Mouse (Mus musculus) hindbrain, postnatal 0 days (tissue): ENCODE data around the gene Msh6. TPM values are rescaled to one million over a fixed set of nuclear protein-coding genes. Genes with fewer than 3 reads are reported as not detected.
"Not testable (repeated sequence)": the region's sequence is repeated elsewhere in the genome, so short reads cannot be mapped to it uniquely, and the experiment has no call there.

Experiments used
- ATAC-seq: fragments of 200-750 bp; cut with Nextera tagmentation; 2 replicates; pipeline ENCODE4 v1.8.0; 2017; ENCODE audit warnings: mild to moderate bottlenecking, moderate TSS enrichment, moderate library complexity
- DNase-seq: peaks from one replicate; pipeline ENCODE4 v3.0.0-alpha.2; 2015; ENCODE audit warnings: low spot score
- H3K27ac ChIP-seq: fragments of 300-500 bp; sonication (generic); 2 replicates; pipeline ENCODE4 v1.5.1; 2014; ENCODE audit warnings: mild to moderate bottlenecking
- H3K27me3 ChIP-seq: fragments of 300-500 bp; sonication (generic); 2 replicates; pipeline ENCODE4 v1.6.1; 2014; ENCODE audit warnings: low read length, mixed read lengths; ENCODE audit not compliant: insufficient read depth
- H3K36me3 ChIP-seq: fragments of 300-500 bp; sonication (generic); 2 replicates; pipeline ENCODE4 v1.6.1; 2014; ENCODE audit warnings: low read length, mixed read lengths; ENCODE audit not compliant: insufficient read depth
- H3K4me1 ChIP-seq: fragments of 300-500 bp; sonication (generic); 2 replicates; pipeline ENCODE4 v1.6.1; 2014; ENCODE audit warnings: antibody characterized with exemption, low read length, mixed read lengths; ENCODE audit not compliant: insufficient read depth
- H3K4me2 ChIP-seq: fragments of 300-500 bp; sonication (generic); 2 replicates; pipeline ENCODE4 v1.6.1; 2014; ENCODE audit warnings: low read depth, mild to moderate bottlenecking, low read length, moderate library complexity, mixed read lengths
- H3K4me3 ChIP-seq: fragments of 300-500 bp; sonication (generic); 2 replicates; pipeline ENCODE4 v1.5.1; 2014; ENCODE audit warnings: low read length
- H3K9ac ChIP-seq: fragments of 300-500 bp; sonication (generic); replicated peaks from 2 replicates; pipeline ENCODE4 v1.6.1; 2014; ENCODE audit warnings: mild to moderate bottlenecking, low read length, moderate library complexity, mixed read lengths
- H3K9me3 ChIP-seq: fragments of 300-500 bp; sonication (generic); 2 replicates; pipeline ENCODE4 v1.6.1; 2016; ENCODE audit warnings: low read length, mixed read lengths
- CTCF ChIP-seq: IDR thresholded peaks from 2 replicates; pipeline ENCODE4 v1.5.1; 2016; ENCODE audit warnings: antibody characterized with exemption, control low read depth, low read depth
- WGBS: fragments of 180-500 bp; shearing (Covaris S2); extraction: QIAGEN DNeasy Blood & Tissue Kit; methylation state at CpG from one replicate; pipeline ENCODE4 v1.1.7; 2014; 5-methylcytosine and 5-hydroxymethylcytosine counted together
- polyA plus RNA-seq: library from polyadenylated mRNA; unstranded; fragments of >200 nt; fragmentation: Nextera tagmentation; extraction: Ambion mirVana; gene quantifications from 2 replicates; pipeline ENCODE4 v1.2.1, GENCODE M21; 2015
- total RNA-seq: library from RNA; depleted of rRNA; stranded (reverse); fragments of >200 nt; gene quantifications from 2 replicates; pipeline ENCODE4 v1.2.3, GENCODE M21; 2014

Gene Msh6
- total and polyA plus RNA-seq, 2 experiments from 2014 or later = 19.6 to 21.1 TPM

DNA sequence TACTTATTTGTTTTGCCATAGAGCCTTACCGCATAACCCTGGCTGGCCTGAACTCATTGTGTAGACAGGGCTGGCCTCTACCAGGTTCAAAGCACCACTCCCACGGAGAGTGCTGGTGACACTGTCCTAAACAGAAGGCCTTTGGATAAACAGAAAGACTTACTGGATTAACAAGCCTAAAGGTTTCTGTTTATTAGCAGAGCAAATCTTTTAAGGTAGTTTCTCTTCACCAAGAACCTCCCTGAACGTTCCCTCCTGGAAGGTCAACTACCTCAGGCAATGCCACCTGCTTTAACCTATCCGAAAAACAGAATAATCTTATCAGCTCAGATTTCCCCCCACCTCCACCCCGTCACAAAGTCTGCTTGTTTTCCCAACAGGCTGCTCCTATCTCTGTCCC is 2.0 kb upstream of the Msh6 start:
- no peaks in the 10 kb centered on the region for H3K36me3 ChIP-seq
- 0 out of 2 replicates have a peak, but pooled peaks cover 9% of the 10 kb centered on the region for H3K4me1 ChIP-seq
- H3K9ac ChIP-seq = no peak overlapping the region
- H3K9me3 ChIP-seq = no peaks in the 10 kb centered on the region
- TF ChIP-seq CTCF = no peak
- H3K4me2 ChIP-seq = no peak overlapping the region
- no peaks in the 10 kb centered on the region for H3K27me3 ChIP-seq
- H3K27ac ChIP-seq = no peak overlapping the region
- no peak for DNase-seq
- 84% methylated on average over 5 of the region's 5 CpGs for WGBS
- H3K4me3 ChIP-seq = no peak overlapping the region
- ATAC-seq = no peak

DNA sequence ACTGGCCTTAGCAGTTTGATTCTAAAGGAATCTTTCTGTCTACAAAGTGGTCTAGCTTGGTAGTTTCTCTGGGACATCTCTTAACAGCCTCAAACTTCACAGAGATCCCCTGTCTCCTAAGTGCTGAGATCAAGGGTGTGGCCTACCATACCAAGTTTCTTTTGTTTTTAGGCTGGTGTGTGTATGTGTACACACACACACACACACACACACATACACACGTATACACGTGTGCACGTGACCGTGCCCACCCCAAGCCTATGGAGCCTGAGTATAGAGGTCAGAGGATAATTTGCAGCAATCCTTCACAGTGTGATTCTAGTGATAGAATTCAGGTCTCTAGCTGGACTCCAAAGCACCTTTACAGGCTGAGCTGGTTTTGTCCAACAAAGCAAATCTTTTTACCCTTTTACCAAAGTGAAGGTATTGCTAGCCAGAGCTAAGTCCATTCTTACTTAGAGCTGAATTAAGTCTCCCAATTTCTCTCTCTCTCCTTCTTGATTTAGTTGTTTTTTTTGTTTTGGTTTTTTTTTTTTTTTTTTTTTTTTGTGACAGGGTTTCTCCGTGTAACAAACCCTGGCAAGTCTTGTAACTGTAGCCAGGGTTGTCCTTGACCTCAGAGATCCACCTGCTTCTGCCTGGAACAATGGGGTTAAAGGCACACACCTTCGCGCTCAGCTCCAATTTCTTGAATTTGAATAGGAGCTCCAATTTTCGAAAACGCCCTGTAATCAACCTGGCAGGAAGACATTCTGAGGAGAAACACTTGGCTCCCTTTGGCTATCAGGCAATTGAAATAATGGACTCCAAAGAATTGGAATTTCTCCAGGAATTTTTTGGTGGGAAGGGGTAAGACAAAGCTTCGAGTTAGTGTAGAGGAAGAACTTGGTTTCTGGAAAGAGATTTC is 1.3 kb upstream of the Msh6 start:
- Histone ChIP-seq H3K36me3 (no peaks in the 10 kb centered on the region), H3K4me1 (0 out of 2 replicates have a peak, but pooled peaks cover 9% of the 10 kb centered on the region), H3K27me3 (no peaks in the 10 kb centered on the region), H3K9ac (no peak overlapping the region), H3K9me3 (no peaks in the 10 kb centered on the region), H3K27ac (no peak overlapping the region), H3K4me3 (no peak overlapping the region), H3K4me2 (peak overlapping the region; percentile 84; the same call in 1 of the 2 replicates)
- 72% methylated on average over 10 of the region's 10 CpGs for WGBS
- TF ChIP-seq CTCF = no peak
- DNase-seq (no peak), ATAC-seq (no peak)

DNA sequence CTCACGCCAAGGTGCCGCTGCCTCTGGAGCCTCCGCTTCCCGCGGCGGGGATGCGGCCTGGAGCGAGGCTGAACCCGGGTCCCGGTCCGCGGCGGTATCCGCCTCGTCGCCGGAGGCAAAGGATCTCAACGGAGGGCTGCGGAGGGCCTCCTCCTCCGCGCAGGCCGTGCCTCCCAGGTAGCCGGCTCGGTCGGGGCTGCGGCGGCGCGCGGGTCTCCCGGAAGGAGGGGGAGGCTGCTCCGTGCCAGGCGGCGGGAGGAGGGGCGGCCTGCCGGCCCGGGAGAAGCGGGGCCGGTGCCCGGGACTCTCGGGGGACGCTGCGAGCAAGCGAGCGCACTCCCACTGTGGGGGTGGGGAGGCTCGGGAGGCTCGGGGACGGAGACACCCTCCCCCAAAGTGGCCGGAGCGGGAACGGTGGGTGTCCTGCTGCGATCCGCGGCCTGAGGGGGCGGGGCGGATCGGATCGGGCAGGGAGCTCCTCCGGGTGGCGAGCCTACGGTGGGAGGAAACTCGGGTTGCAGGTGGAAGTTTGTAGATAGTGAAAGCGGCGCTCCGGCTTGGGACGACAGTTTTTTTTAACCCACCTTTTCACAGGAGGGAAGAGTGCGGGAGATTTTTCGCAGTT is 479 bp downstream of the Msh6 start:
- peak overlapping the region; percentile 88 for H3K27ac ChIP-seq
- peak overlapping the region; percentile 84 for H3K4me2 ChIP-seq
- H3K9me3 ChIP-seq = no peaks in the 10 kb centered on the region
- no peaks in the 10 kb centered on the region for H3K36me3 ChIP-seq
- TF ChIP-seq CTCF = no peak
- DNase-seq = peak; percentile 59
- H3K4me1 ChIP-seq = 0 out of 2 replicates have a peak, but pooled peaks cover 9% of the 10 kb centered on the region
- under 1% methylated on average over 66 of the region's 68 CpGs for WGBS
- peak overlapping the region; percentile 96 for H3K4me3 ChIP-seq
- peak overlapping the region; percentile 87 for H3K9ac ChIP-seq
- peak; percentile 62 for ATAC-seq
- no peaks in the 10 kb centered on the region for H3K27me3 ChIP-seq

DNA sequence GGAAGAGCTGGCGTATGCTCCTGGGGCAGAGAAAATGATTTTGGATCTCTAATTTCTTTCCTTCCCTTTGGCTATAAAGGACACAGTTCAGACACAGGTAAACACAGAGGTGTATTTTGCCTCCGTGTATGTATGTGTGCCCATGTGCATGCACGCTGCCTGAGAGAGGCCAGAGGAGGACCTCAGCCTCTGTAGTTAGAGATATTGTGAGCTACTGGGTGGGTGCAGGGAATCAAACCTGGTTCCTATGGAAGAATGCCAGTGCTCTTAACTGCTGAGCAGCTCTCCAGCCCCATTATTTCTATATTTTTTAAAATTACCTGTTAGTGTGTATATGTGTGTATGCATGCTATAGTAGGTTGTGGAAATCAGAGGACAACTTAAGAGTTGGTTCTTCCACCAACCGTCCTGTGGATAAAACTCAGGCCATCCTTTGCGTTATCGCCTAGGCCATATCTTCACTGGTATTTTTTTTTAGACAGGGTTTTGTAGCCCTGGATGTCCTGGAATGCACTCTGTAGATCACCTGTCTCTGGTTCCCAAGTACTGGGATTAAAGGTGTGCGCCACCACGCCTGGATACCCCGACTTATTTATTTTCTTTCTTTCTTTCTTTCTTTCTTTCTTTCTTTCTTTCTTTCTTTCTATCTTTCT is 1.4 kb downstream of the Msh6 start:
- peak overlapping the region; percentile 96 for H3K4me3 ChIP-seq
- 0 out of 2 replicates have a peak, but pooled peaks cover 9% of the 10 kb centered on the region for H3K4me1 ChIP-seq
- no peaks in the 10 kb centered on the region for H3K27me3 ChIP-seq
- TF ChIP-seq CTCF = no peak
- H3K27ac ChIP-seq = no peak overlapping the region
- WGBS = 72% methylated on average over 9 of the region's 9 CpGs
- H3K4me2 ChIP-seq = peak overlapping the region; percentile 84
- no peaks in the 10 kb centered on the region for H3K9me3 ChIP-seq
- DNase-seq (no peak), ATAC-seq (no peak)
- peak overlapping the region; percentile 87; the same call in 1 of the 2 replicates for H3K9ac ChIP-seq
- peaks cover 3% of the 10 kb centered on the region; the same call in 1 of the 2 replicates for H3K36me3 ChIP-seq

DNA sequence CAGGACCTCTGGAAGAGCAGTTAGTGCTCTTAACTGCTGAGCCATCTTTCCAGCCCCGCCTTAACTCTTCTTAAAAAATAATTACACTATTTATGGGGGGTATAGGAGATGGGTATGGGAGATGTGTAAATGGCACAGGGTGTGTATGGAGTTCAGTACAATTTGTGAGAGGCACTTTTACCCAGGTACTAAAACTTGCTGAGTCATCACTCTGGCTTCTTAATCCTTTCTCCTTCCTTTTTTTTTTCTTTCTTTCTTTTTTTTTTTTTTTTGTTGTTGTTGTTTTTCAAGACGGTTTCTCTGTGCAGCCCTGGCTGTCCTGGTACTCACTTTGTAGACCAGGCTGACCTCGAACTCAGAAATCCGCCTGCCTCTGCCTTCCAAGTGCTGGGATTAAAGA is 2.1 kb downstream of the Msh6 start:
- not testable (repeated sequence) for H3K27me3 ChIP-seq, H3K27ac ChIP-seq, H3K9ac ChIP-seq, DNase-seq, H3K4me2 ChIP-seq, H3K4me3 ChIP-seq, H3K4me1 ChIP-seq, H3K36me3 ChIP-seq, ATAC-seq, H3K9me3 ChIP-seq
- 93% methylated on average over 4 of the region's 4 CpGs for WGBS

DNA sequence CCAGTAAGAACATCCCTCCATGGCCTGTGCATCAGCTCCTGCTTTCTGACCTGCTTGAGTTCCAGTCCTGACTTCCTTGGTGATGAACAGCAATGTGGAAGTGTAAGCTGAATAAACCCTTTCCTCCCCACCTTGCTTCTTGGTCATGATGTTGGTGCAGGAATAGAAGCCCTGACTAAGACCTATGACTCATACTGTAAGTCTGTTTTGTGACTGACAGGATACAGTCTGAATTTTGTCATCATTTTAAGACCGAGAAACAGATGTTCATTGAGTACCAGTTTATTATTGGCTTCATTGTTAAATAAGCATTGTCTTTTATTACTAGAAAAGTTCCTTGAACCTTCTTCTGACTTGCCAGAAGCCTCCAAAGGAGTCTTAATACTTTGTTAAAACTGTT is 4.8 kb downstream of the Msh6 start:
- not testable (repeated sequence) for H3K9me3 ChIP-seq, H3K9ac ChIP-seq, H3K4me3 ChIP-seq, ATAC-seq, H3K36me3 ChIP-seq, H3K4me1 ChIP-seq, DNase-seq, H3K27ac ChIP-seq, H3K27me3 ChIP-seq, H3K4me2 ChIP-seq
- WGBS = 85% methylated on average over 1 of the region's 1 CpGs
